Mouse (Mus musculus) forebrain, embryonic 12.5 days (tissue): ENCODE results near the gene Lgr6. TPM values are rescaled to one million over a fixed set of nuclear protein-coding genes. Genes with fewer than 3 reads are reported as not detected.

Experiments
- ATAC-seq: fragments of 200-750 bp; cut with Nextera tagmentation; 2 replicates; pipeline ENCODE4 v1.8.0; 2017; ENCODE audit warnings: moderate TSS enrichment; ENCODE audit not compliant: low FRiP score
- H3K27ac ChIP-seq: fragments of 300-500 bp; sonication (generic); 2 replicates; pipeline ENCODE4 v1.5.1; 2016; ENCODE audit warnings: mild to moderate bottlenecking
- H3K27me3 ChIP-seq: fragments of 300-500 bp; sonication (generic); 2 replicates; pipeline ENCODE4 v1.6.1; 2016; ENCODE audit warnings: mild to moderate bottlenecking
- H3K36me3 ChIP-seq: fragments of 300-500 bp; sonication (generic); replicated peaks from 2 replicates; pipeline ENCODE4 v1.6.1; 2016; ENCODE audit warnings: mild to moderate bottlenecking
- H3K4me1 ChIP-seq: fragments of 300-500 bp; sonication (generic); 2 replicates; pipeline ENCODE4 v1.6.1; 2016
- H3K4me2 ChIP-seq: fragments of 300-500 bp; sonication (generic); 2 replicates; pipeline ENCODE4 v1.6.1; 2016; ENCODE audit warnings: mild to moderate bottlenecking, moderate library complexity
- H3K4me3 ChIP-seq: fragments of 300-500 bp; sonication (generic); replicated peaks from 2 replicates; pipeline ENCODE4 v1.5.1; 2016; ENCODE audit warnings: mild to moderate bottlenecking
- H3K9ac ChIP-seq: fragments of 300-500 bp; sonication (generic); 2 replicates; pipeline ENCODE4 v1.6.1; 2016; ENCODE audit warnings: mild to moderate bottlenecking
- H3K9me3 ChIP-seq: fragments of 300-500 bp; sonication (generic); 2 replicates; pipeline ENCODE4 v1.6.1; 2016
- WGBS: fragments of 180-500 bp; shearing (Covaris S2); methylation state at CpG from one replicate; pipeline ENCODE4 v1.1.7; 2016; 5-methylcytosine and 5-hydroxymethylcytosine counted together
- polyA plus RNA-seq: library from polyadenylated mRNA; unstranded; fragments of >200 nt; fragmentation: Nextera tagmentation; extraction: Ambion mirVana; gene quantifications from 2 replicates; pipeline ENCODE4 v1.2.1, GENCODE M21; 2016

Lgr6 gene
- polyA plus RNA-seq, 1 experiment from 2014 or later = 0.42 TPM

DNA sequence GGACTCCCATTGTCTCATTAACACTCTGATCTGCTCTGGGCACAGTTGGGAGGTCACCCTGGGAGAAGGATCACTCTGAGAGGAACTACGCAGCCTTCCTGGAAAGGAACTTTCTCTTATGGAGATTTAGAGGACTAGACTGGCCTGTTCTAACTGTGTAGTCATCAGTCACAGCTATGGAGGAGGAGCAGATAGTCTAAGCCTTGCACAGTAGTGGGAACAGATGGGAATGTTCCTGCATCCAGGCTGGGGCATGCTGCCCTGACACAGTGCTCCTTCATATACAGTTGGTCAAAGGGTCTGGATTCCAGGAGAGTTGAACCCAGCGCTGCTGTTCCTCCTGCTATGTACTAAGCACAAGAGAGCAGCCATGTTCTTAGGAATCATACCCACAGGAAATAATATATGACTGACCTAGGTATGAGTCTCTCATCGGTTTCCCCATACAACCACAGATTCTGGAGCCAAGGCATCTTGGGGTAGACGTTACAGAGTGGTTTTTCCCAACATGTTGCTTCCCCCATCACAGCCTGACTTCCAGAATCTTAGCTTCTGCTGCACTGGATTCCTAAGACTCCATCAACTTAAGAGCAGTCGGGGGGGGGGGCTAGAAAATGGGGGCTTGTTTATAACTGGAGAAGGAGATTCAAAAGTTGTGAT lies 84.7 kb downstream of the Lgr6 start:
- H3K27me3 ChIP-seq = 0 out of 2 replicates have a peak, but pooled peaks cover 3% of the 10 kb centered on the region
- H3K9me3 ChIP-seq = no peaks in the 10 kb centered on the region
- WGBS = 82% methylated on average over 5 of the region's 5 CpGs
- H3K4me1 ChIP-seq = peaks cover 21% of the 10 kb centered on the region
- no peak overlapping the region for H3K4me2 ChIP-seq
- no peak overlapping the region for H3K9ac ChIP-seq
- no peak for ATAC-seq
- no peak overlapping the region for H3K27ac ChIP-seq
- H3K4me3 ChIP-seq = no peak overlapping the region
- H3K36me3 ChIP-seq = no peaks in the 10 kb centered on the region

DNA sequence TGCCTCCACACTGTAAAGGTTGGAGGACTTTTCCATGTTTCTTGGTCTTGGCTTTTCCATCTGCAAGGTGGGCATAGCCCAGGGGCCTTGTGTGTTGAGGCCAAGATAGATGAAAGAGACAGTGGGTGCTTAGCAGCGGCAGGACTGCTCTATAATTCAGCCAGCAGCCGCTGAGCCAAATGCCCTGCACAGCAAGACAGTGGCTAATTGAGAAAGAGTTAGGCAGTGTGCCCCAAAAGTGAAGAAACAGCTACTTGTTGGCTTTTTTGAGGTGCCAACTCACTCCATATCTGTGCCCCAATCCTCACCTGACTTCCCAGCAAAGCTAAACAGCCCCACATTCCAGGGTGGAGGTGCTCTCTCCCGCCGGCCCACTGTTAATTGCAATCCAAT lies 85.3 kb downstream of the Lgr6 start:
- no peak for ATAC-seq
- no peaks in the 10 kb centered on the region for H3K36me3 ChIP-seq
- H3K4me2 ChIP-seq = no peak overlapping the region
- peaks cover 25% of the 10 kb centered on the region for H3K4me1 ChIP-seq
- H3K27ac ChIP-seq = no peak overlapping the region
- no peak overlapping the region for H3K4me3 ChIP-seq
- H3K9me3 ChIP-seq = no peaks in the 10 kb centered on the region
- H3K9ac ChIP-seq = no peak overlapping the region
- WGBS = 79% methylated on average over 4 of the region's 4 CpGs
- 0 out of 2 replicates have a peak, but pooled peaks cover 3% of the 10 kb centered on the region for H3K27me3 ChIP-seq

DNA sequence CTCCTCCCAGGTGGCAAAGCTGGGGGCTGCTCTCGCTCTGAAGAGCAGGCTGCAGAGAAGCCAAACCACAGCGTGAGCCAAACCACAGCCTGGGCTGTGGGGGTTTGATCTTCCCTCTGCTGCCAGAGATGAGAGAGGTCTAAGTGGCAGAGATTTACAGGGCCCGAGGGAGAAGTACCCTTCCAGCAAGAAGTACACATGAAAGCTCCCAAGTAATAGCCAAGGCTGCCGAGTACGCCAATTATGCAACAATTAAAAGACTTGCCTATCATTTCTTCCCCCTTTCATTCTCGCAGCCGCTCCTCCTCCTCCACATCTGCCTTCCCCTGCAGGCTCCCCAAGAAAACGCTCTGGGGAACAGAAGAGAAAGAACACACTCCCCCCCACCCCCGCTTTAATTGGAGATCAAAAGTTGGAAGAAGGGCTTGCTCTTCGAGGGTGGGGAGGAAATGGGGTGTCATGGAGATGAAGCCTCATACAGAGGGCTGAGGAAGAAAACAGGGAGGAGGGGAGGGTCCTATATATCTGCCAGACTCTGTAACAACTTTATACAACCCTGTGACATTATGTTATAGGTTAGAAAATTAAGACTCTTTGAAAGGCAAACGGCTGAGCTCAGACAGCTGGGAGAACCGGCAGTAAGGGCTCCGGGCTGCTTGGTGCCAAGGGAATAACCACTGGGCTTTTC lies 85.8 kb downstream of the Lgr6 start:
- Histone ChIP-seq H3K4me3 (no peak overlapping the region), H3K9ac (no peak overlapping the region), H3K4me1 (peaks cover 25% of the 10 kb centered on the region), H3K9me3 (no peaks in the 10 kb centered on the region), H3K4me2 (no peak overlapping the region), H3K27me3 (0 out of 2 replicates have a peak, but pooled peaks cover 3% of the 10 kb centered on the region), H3K27ac (peak overlapping the region; percentile 46), H3K36me3 (no peaks in the 10 kb centered on the region)
- ATAC-seq = no peak
- WGBS = 25% methylated on average over 13 of the region's 13 CpGs

DNA sequence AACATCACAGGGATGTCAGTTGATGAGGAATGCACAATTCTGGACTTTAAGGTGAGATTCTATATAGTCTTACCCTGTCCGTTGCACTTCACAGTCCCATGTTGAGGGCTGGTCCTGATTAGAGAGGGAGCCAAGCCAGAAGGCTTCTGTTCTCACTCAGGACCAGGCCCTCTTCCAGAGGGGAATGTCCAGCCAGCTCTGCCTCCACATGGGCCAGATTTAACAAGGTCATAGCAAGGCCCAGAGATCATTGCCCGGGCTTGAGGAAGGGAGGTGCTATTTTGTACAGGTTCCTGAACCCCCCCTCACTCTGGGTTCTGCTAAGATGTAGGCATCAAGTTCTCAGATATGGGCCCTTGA lies 87.4 kb downstream of the Lgr6 start:
- Histone ChIP-seq H3K9me3 (no peaks in the 10 kb centered on the region), H3K4me2 (no peak overlapping the region), H3K4me3 (no peak overlapping the region), H3K36me3 (no peaks in the 10 kb centered on the region), H3K27me3 (0 out of 2 replicates have a peak, but pooled peaks cover 3% of the 10 kb centered on the region), H3K4me1 (peaks cover 25% of the 10 kb centered on the region), H3K9ac (no peak overlapping the region), H3K27ac (no peak overlapping the region)
- WGBS = 89% methylated on average over 2 of the region's 2 CpGs
- no peak for ATAC-seq

DNA sequence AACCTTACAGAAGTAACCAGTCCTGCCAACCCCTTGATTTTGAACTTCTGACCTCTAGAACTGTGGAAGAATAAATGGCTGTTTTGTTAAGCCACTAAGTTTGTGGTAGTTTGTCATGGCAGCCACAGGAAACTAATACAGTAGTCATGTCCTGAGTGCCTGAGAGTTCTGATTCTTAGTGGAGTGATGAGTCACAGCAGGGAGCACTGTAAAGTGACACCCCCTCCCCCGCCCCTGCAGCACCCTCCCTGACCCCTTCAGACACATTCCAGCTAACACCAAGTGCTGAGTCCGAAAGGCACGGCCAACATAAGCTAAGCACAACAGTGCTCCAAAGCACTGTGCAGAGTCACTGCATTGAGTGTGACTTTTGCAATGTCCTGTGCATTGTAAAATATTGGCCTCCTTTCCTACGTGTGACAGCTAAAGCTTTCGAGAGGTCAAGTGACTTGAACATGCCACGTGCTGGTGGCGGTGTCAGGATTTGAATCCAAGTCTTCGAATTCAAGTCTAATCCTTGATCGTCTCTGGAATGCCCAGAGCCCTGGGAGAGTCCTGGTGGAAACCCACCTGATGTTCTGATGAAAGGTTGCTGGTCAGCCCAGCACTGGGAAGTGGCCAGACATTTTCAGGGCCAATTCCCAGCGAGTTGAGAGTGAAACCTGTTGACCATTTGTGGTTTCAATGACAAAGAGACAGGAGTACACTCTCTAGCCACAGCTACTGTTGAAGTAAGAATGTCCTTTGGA lies 88.0 kb downstream of the Lgr6 start:
- Histone ChIP-seq H3K4me3 (no peak overlapping the region), H3K9me3 (no peaks in the 10 kb centered on the region), H3K4me1 (peaks cover 25% of the 10 kb centered on the region), H3K27ac (no peak overlapping the region), H3K4me2 (no peak overlapping the region), H3K36me3 (no peaks in the 10 kb centered on the region), H3K9ac (no peak overlapping the region), H3K27me3 (0 out of 2 replicates have a peak, but pooled peaks cover 2% of the 10 kb centered on the region)
- 88% methylated on average over 10 of the region's 10 CpGs for WGBS
- no peak for ATAC-seq

DNA sequence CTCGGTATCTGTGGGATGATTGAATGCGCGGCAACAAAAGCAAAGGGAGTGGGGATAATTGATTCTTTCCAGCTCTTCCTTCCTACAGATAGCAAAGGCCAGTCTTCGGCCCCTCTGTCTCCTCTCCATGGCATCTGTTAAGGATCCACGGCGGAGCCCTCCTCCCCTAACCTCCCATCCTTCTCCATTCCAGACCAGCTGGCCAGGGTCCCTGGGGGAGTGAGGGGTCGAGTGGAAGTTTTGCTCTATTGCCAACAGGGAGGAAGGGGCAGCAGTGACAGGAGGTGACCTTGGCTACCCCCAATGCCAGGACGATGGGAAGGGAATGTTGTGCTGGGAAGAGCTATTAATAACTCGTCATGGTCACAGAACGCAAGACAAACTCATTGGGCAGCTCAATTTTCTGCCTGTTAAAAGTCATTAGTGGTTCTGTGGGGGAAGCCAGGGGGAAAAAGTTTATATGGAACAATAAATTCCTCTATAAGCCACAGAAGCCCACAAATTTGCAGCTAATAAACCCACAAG lies 90.1 kb downstream of the Lgr6 start:
- Histone ChIP-seq H3K36me3 (no peaks in the 10 kb centered on the region), H3K4me2 (no peak overlapping the region), H3K9me3 (no peaks in the 10 kb centered on the region), H3K27me3 (0 out of 2 replicates have a peak, but pooled peaks cover 3% of the 10 kb centered on the region), H3K27ac (no peak overlapping the region), H3K4me3 (no peak overlapping the region), H3K4me1 (peaks cover 18% of the 10 kb centered on the region), H3K9ac (no peak overlapping the region)
- 79% methylated on average over 10 of the region's 10 CpGs for WGBS
- no peak for ATAC-seq

DNA sequence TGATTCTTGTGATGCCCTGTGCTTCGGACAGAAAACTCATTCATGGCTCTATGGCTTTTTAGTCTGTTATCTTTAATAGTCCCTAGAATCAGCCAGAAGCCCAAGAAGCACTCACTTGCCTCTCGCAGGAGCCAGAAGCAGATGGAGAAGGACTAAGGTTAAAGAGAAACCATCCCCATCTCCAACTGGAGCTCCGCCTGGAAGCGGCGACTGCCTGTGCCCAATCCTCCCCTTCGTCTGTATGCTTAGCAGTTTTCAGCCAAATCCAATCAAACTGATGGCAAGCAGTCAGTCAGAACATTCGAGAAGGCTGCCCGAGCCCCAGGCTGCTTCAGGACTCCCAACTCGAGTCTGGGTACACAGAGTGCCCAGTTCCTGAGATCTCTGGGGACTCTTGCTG lies 92.6 kb downstream of the Lgr6 start:
- no peak for ATAC-seq
- H3K4me2 ChIP-seq = no peak overlapping the region
- no peak overlapping the region for H3K4me3 ChIP-seq
- H3K9ac ChIP-seq = no peak overlapping the region
- no peaks in the 10 kb centered on the region for H3K36me3 ChIP-seq
- no peaks in the 10 kb centered on the region for H3K9me3 ChIP-seq
- H3K27me3 ChIP-seq = 0 out of 2 replicates have a peak, but pooled peaks cover 3% of the 10 kb centered on the region
- WGBS = 85% methylated on average over 9 of the region's 9 CpGs
- H3K4me1 ChIP-seq = peaks cover 4% of the 10 kb centered on the region; the same call in 1 of the 2 replicates
- no peak overlapping the region for H3K27ac ChIP-seq

DNA sequence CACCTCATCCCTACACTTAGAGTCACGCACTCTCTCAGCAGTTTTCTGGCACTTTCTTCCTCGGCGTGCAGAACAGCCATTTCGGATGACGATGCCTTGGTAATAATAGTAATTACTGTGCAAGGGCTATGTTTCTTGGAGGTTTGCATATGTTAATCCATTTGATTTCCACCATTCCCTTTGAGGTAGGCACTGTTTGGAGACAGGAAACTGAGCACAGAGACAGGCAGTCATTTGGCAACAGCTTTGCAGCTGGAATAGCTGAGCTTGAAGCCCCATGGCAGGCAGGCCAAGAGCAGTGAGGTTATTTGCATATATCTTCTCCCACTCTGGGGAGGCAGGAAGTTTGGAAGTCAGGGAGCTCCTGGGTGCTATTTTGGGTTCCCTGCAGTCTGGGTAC lies 93.2 kb downstream of the Lgr6 start:
- no peaks in the 10 kb centered on the region for H3K9me3 ChIP-seq

DNA sequence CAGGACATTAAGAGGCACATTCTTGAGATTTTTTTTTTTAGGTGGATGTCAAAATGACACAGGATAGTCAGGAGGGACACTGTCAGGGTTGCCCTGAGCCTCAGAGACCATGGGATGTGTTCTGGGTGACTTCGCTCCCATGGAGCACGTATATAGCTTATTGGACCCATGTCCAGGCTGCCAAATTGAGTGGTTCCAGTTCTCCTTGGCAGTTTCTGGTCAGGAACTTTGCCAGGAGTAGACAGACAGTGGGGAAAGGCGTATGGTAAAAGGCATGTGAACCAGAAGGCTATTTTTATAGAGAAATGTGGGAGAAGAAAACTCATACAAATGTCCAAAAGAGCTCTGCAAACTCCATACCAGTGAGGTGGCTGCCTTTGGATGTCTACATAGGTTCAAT lies 95.2 kb downstream of the Lgr6 start:
- H3K4me3 ChIP-seq = no peak overlapping the region
- H3K4me1 ChIP-seq = no peaks in the 10 kb centered on the region
- H3K9ac ChIP-seq = no peak overlapping the region
- WGBS = 86% methylated on average over 3 of the region's 3 CpGs
- no peak overlapping the region for H3K4me2 ChIP-seq
- H3K27ac ChIP-seq = no peak overlapping the region
- no peaks in the 10 kb centered on the region for H3K9me3 ChIP-seq
- no peaks in the 10 kb centered on the region for H3K36me3 ChIP-seq
- no peak for ATAC-seq
- H3K27me3 ChIP-seq = 0 out of 2 replicates have a peak, but pooled peaks cover 3% of the 10 kb centered on the region

More for the DNA sequence above, 93.2 kb downstream of the Lgr6 start:
- no peak overlapping the region for H3K9ac ChIP-seq
- H3K27me3 ChIP-seq = 0 out of 2 replicates have a peak, but pooled peaks cover 3% of the 10 kb centered on the region
- no peak overlapping the region for H3K4me2 ChIP-seq
- H3K4me1 ChIP-seq = peaks cover 4% of the 10 kb centered on the region; the same call in 1 of the 2 replicates
- WGBS = 84% methylated on average over 5 of the region's 5 CpGs
- no peak for ATAC-seq
- H3K27ac ChIP-seq = no peak overlapping the region
- no peaks in the 10 kb centered on the region for H3K36me3 ChIP-seq
- no peak overlapping the region for H3K4me3 ChIP-seq

DNA sequence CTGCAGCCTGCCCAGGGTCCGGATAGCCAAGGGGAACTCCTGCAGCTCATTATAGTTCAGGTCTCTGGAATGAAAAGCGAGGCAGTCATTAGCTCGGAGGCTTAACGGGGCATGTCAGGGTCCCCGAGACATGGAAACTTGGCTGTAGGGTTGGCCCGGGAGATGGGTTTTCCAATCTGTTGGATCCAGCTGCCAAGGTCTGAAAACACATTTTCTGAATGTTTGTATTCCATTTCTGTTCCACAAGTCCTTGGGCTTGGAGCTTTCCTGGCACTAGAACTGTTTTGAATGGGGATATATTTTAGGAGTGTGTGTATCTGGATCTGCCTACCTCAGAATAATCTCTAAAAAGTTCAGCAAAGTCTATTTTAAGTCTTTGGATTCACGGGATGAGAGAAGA lies 99.4 kb downstream of the Lgr6 start:
- no peak for ATAC-seq
- Histone ChIP-seq H3K4me2 (no peak overlapping the region), H3K9me3 (no peaks in the 10 kb centered on the region), H3K9ac (no peak overlapping the region), H3K36me3 (no peaks in the 10 kb centered on the region), H3K4me1 (peaks cover 7% of the 10 kb centered on the region; the same call in 1 of the 2 replicates), H3K27ac (no peak overlapping the region), H3K4me3 (no peak overlapping the region), H3K27me3 (0 out of 2 replicates have a peak, but pooled peaks cover 3% of the 10 kb centered on the region)
- WGBS = 44% methylated on average over 7 of the region's 7 CpGs

DNA sequence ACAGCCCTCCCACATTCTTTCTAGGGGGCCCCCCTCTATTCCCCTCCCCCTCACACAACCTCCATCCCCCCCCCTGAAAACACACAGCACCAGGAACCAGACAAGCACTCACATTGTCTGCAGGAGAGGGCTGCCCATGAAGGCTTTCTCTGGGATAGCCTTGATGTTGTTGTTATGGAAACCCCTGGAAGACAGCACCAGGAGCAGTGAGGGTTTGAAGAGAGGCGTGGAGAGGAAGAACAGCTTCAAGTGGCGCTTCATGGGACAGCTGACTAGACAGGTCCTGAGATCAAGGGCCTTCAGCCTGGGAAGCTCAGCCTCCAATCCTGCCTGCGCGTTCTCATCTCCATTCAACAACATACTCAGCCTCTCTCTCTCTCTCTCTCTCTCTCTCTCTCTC lies 101.7 kb downstream of the Lgr6 start:
- Histone ChIP-seq H3K9ac (no peak overlapping the region), H3K36me3 (no peaks in the 10 kb centered on the region), H3K4me3 (no peak overlapping the region), H3K4me2 (no peak overlapping the region), H3K4me1 (peaks cover 7% of the 10 kb centered on the region; the same call in 1 of the 2 replicates), H3K27me3 (no peaks in the 10 kb centered on the region), H3K9me3 (no peaks in the 10 kb centered on the region), H3K27ac (no peak overlapping the region)
- no peak for ATAC-seq
- WGBS = 63% methylated on average over 4 of the region's 4 CpGs

DNA sequence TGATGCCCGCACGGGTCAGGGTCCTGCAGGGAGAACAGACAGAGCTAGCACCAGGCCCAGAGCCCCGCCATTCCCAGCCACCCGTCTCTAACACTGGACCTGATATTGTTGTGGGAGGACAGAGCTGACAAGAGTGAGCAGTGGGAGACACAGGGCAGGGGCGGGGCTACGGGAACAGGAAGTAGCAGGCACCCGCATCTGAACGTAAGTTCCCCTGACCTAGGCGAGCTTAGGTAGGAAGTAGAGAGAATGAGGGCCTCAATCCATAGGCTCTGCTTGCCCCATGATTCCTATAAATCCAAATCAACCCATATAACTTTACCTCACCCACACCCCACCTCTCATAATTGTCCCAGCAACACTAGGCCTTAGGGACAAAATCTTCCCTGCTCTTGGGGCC lies 104.5 kb downstream of the Lgr6 start:
- no peaks in the 10 kb centered on the region for H3K27me3 ChIP-seq
- H3K9me3 ChIP-seq = no peaks in the 10 kb centered on the region
- no peaks in the 10 kb centered on the region for H3K36me3 ChIP-seq
- H3K27ac ChIP-seq = no peak overlapping the region
- ATAC-seq = no peak
- H3K4me1 ChIP-seq = peaks cover 11% of the 10 kb centered on the region; the same call in 1 of the 2 replicates
- no peak overlapping the region for H3K4me3 ChIP-seq
- H3K9ac ChIP-seq = no peak overlapping the region
- WGBS = 86% methylated on average over 9 of the region's 9 CpGs
- H3K4me2 ChIP-seq = no peak overlapping the region
